Mouse (Mus musculus): ENCODE data around the gene Vps45. TPM values are rescaled to one million over a fixed set of nuclear protein-coding genes. Genes with fewer than 3 reads are reported as not detected.

The Vps45 gene
- total and polyA plus RNA-seq, 3 experiments: 20.6 to 92.0 (median 28.9) TPM

DNA sequence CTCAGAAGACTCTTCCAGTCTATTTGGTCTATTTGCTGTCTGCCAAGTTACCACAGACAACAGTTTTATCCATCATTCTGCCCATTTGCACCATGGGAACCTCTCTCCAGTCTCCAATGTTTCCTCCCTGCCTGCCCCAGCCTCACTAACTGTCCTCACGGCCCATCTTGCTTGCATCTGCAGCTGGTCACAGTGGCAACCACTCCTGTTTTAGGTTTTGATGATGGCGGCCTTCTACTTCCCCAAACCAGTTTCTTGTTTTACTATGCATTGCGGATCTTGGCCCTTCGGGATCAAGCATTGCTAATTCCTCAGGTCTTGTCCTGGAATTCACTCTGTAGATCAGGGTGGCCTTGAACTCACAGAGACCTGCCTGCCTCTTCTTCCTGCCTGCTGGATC is 76.1 kb downstream of the Vps45 start:
- no peaks in the 10 kb centered on the region for H3K27me3 ChIP-seq (ENCODE audit: control insufficient read depth in 1 of 2, insufficient read depth in 2 of 2, low read length in 2 of 2)
- H3K9me3 ChIP-seq (replicated peaks; ENCODE audit: insufficient read depth, low read length): no peaks in the 10 kb centered on the region
- no peak for DNase-seq (ENCODE audit: low read depth, low spot score)
- no peak overlapping the region for H3K4me3 ChIP-seq (ENCODE audit: control insufficient read depth in 1 of 2, insufficient read depth in 1 of 2, low read depth in 2 of 2, low read length in 2 of 2)
- no peak overlapping the region for H3K9ac ChIP-seq (ENCODE audit: control insufficient read depth, low read depth, low read length, poor library complexity, severe bottlenecking)
- no peak overlapping the region for H3K27ac ChIP-seq (ENCODE audit: control insufficient read depth, low read depth, low read length)
- peaks cover 4 to 14% of the 10 kb centered on the region in 2 experiments for H3K4me1 ChIP-seq (ENCODE audit: control insufficient read depth in 1 of 2, insufficient read depth in 2 of 2, low read length in 2 of 2)
- H3K36me3 ChIP-seq (ENCODE audit: control insufficient read depth in 1 of 2, insufficient read depth in 2 of 2, low read length in 2 of 2): peaks cover 0 to 5% of the 10 kb centered on the region in 2 experiments; a peak in 2 of 4 replicates
- TF ChIP-seq TAL1 (IDR thresholded peaks at IDR 0.05; ENCODE audit: low read length) (no peak), KAT2A (conservative IDR thresholded peaks at IDR 0.05; ENCODE audit: low read depth, low read length) (no peak), SIN3A (IDR thresholded peaks at IDR 0.05; ENCODE audit: low read length) (no peak), EP300 (IDR thresholded peaks at IDR 0.05; ENCODE audit: low read depth in 1 of 2, low read length in 2 of 2) (no peak), RAD21 (IDR thresholded peaks at IDR 0.05; ENCODE audit: low read depth, low read length) (no peak), HCFC1 (IDR thresholded peaks at IDR 0.05; ENCODE audit: low read depth, low read length) (no peak), POLR2AphosphoS5 (IDR thresholded peaks at IDR 0.05; ENCODE audit: borderline replicate concordance, low read depth, low read length) (no peak), GABPA (IDR thresholded peaks at IDR 0.05; ENCODE audit: low read depth, low read length) (no peak), CHD2 (IDR thresholded peaks at IDR 0.05; ENCODE audit: low read length) (no peak), GATA1 (IDR thresholded peaks at IDR 0.05; ENCODE audit: low read depth, low read length) (no peak), E2F4 (IDR thresholded peaks at IDR 0.05; ENCODE audit: borderline replicate concordance, low read depth, low read length) (no peak), TCF12 (IDR thresholded peaks at IDR 0.05; ENCODE audit: low read depth, low read length) (no peak), ZMIZ1 (IDR thresholded peaks at IDR 0.05; ENCODE audit: low read depth, low read length) (no peak)
- H3K79me2 ChIP-seq (ENCODE audit: control insufficient read depth, insufficient read depth, low read length, poor library complexity): no peaks in the 10 kb centered on the region

DNA sequence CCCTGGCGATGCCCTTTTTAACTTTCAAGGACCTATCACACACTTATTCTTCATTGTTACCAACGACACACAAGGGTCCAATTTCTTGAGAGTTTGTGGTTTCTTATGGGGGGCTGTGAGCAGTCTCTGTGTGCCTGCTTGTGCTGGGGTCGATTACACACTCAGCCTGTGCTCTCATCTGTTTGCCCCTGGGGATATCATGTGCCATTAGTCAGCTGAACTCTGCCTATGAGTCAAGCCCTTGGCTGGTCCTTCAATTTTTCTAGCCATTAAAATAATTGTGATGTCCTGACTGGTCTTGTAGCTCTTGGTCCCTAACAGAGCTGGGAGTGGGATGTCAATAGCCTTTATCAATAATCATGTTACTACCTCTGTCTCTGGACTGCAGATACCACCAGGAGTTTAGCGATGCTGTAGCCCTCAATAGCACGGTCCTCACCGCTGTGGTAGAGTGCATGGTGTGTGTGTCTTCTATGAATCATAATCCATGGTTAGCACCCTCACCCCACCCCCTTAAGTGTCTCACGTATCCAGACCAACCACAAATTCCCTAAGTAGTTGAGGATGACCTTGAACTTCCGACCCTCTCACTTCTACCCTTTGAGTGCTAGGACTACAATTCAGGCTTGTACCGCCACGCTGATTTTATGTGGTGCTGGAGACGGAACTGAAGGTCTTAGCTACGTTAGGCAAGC is 77.8 kb downstream of the Vps45 start:
- no peaks in the 10 kb centered on the region for H3K79me2 ChIP-seq (ENCODE audit: control insufficient read depth, insufficient read depth, low read length, poor library complexity)
- TF ChIP-seq MYC (IDR thresholded peaks at IDR 0.05; ENCODE audit: low read depth, low read length) (no peak), MAX (IDR thresholded peaks at IDR 0.05; ENCODE audit: low read length) (no peak), HCFC1 (IDR thresholded peaks at IDR 0.05; ENCODE audit: low read depth, low read length) (no peak)
- H3K27me3 ChIP-seq (ENCODE audit: control insufficient read depth in 1 of 2, insufficient read depth in 2 of 2, low read length in 2 of 2): peaks cover 0 to 1% of the 10 kb centered on the region in 2 experiments; a peak in 2 of 4 replicates
- H3K9me3 ChIP-seq (replicated peaks; ENCODE audit: insufficient read depth, low read length): no peaks in the 10 kb centered on the region
- H3K4me3 ChIP-seq (ENCODE audit: control insufficient read depth in 1 of 2, insufficient read depth in 1 of 2, low read depth in 2 of 2, low read length in 2 of 2): no peak overlapping the region
- H3K4me1 ChIP-seq (ENCODE audit: control insufficient read depth in 1 of 2, insufficient read depth in 2 of 2, low read length in 2 of 2): peaks cover 0 to 6% of the 10 kb centered on the region in 2 experiments; a peak in 3 of 4 replicates
- DNase-seq (ENCODE audit: low read depth, low spot score): no peak
- no peak overlapping the region for H3K9ac ChIP-seq (ENCODE audit: control insufficient read depth, low read depth, low read length, poor library complexity, severe bottlenecking)
- no peaks in the 10 kb centered on the region for H3K36me3 ChIP-seq (ENCODE audit: control insufficient read depth in 1 of 2, insufficient read depth in 2 of 2, low read length in 2 of 2)
- H3K27ac ChIP-seq (ENCODE audit: control insufficient read depth, low read depth, low read length): no peak overlapping the region
